Mouse (Mus musculus): Measurements from ENCODE around the gene Usp16. TPM values are rescaled to one million over a fixed set of nuclear protein-coding genes. Genes with fewer than 3 reads are reported as not detected.

The Usp16 gene
- total and polyA plus RNA-seq, 2 experiments from 2014 or later = 40.8 to 220 TPM

DNA sequence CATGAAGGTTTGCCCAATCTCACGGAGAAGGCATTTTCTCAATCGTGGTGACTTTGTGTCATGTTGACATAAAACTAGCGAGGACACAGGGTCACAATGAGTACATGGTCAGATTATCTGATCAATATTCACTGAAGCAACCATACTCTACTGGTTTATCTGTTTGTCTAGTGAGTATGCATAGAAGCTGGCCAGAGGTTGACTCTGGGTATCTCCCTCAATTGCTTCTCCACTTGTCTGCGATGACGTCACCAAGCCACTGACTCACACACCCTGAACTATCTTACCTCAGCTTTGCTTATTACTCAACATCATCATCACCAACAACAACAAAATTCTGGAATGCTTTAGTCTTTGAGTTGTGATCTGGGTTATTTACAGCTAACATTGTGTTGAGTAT, 69.7 kb downstream of the Usp16 start:
- no peak for ATAC-seq (ENCODE audit: insufficient read depth, low read depth)

DNA sequence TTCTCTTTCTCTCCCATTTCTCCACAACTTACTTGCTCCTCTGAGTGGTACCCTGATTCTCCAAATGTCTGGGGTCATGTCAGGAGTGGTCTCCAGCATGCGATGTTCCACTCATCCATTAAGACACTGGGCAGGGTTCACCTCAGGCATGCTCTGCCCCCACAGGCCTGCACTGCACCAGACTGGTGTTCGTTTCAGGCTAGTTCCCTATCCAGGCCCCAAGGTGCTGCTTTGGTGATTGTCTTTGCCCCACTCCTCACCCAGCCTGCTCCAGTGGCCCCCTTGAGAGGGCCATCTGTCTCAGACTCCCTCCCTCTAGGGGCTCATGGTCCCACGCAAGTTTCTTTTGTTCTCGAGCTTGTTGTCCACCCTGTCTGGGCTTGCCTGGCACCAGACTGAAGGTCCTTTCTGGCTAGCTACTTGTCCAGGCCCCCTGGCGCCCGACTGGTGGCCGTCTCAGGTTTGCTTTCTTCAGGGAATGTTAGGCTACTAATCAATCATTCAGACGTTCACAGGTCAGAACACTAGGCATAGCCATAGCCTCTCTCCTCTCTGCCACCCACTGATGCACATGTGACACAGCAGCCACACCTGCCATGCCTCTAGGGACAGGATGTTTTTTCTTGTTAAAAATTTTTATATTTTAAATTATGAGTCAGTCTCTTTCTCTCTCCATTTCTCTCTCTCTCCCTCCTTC, 73.2 kb downstream of the Usp16 start:
- Histone ChIP-seq H3K4me3 (ENCODE audit: low read depth, low read length) (no peak overlapping the region), H3K9me3 (replicated peaks; ENCODE audit: control insufficient read depth, low read length) (no peaks in the 10 kb centered on the region), H3K27me3 (ENCODE audit: control insufficient read depth, insufficient read depth, low read length) (no peaks in the 10 kb centered on the region), H3K36me3 (replicated peaks; ENCODE audit: control insufficient read depth, insufficient read depth, low read length) (no peaks in the 10 kb centered on the region), H3K9ac (replicated peaks; ENCODE audit: low read depth, low read length) (no peak overlapping the region), H3K27ac (ENCODE audit: low read depth) (no peak overlapping the region), H3K4me2 (ENCODE audit: low read depth, low read length) (no peak overlapping the region), H3K4me1 (ENCODE audit: control insufficient read depth, insufficient read depth) (peaks cover 7% of the 10 kb centered on the region; the same call in 1 of the 2 replicates)
- ATAC-seq (ENCODE audit: insufficient read depth, low read depth) (no peak), DNase-seq (ENCODE audit: low spot score) (no peak)
- no peak for TF ChIP-seq CTCF (IDR thresholded peaks at IDR 0.05; ENCODE audit: low read depth)
- TF ChIP-seq EP300 (IDR thresholded peaks at IDR 0.05; ENCODE audit: low read depth) = no peak
- WGBS = 66% methylated on average over 8 of the region's 8 CpGs

More for the DNA sequence above, 69.7 kb downstream of the Usp16 start:
- Histone ChIP-seq H3K4me3 (ENCODE audit: low read depth, low read length) (no peak overlapping the region), H3K9ac (replicated peaks; ENCODE audit: low read depth, low read length) (no peak overlapping the region), H3K27me3 (ENCODE audit: control insufficient read depth, insufficient read depth, low read length) (no peaks in the 10 kb centered on the region), H3K27ac (ENCODE audit: low read depth) (no peak overlapping the region), H3K36me3 (replicated peaks; ENCODE audit: control insufficient read depth, insufficient read depth, low read length) (no peaks in the 10 kb centered on the region), H3K9me3 (replicated peaks; ENCODE audit: control insufficient read depth, low read length) (no peaks in the 10 kb centered on the region), H3K4me1 (ENCODE audit: control insufficient read depth, insufficient read depth) (peaks cover 7% of the 10 kb centered on the region; the same call in 1 of the 2 replicates), H3K4me2 (ENCODE audit: low read depth, low read length) (no peak overlapping the region)
- 69% methylated on average over 5 of the region's 5 CpGs for WGBS
- no peak for TF ChIP-seq CTCF (IDR thresholded peaks at IDR 0.05; ENCODE audit: low read depth)
- no peak for TF ChIP-seq EP300 (IDR thresholded peaks at IDR 0.05; ENCODE audit: low read depth)
- no peak for DNase-seq (ENCODE audit: low spot score)

DNA sequence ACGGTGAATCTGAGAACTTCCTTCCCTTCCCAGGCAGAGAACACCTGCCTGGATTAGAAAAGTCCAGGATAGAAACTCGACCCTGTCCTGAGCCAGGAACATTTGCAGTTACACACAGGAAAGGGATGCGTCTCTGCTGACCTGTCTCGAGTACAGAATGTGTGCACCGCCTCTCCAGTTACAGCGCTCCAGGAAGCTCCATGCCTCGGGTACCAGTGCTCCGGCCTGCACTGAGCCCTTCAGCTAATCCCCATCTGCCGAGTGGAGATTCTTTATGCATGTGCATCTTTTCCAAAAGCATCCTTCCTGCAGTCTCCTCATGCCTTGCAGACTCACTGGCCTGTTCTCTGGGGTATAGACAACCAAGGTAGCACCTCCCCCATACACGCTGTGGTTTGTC, 74.3 kb downstream of the Usp16 start:
- Histone ChIP-seq H3K36me3 (replicated peaks; ENCODE audit: control insufficient read depth, insufficient read depth, low read length) (no peaks in the 10 kb centered on the region), H3K27ac (ENCODE audit: low read depth) (no peak overlapping the region), H3K27me3 (ENCODE audit: control insufficient read depth, insufficient read depth, low read length) (no peaks in the 10 kb centered on the region), H3K9ac (replicated peaks; ENCODE audit: low read depth, low read length) (no peak overlapping the region), H3K4me1 (ENCODE audit: control insufficient read depth, insufficient read depth) (peaks cover 5% of the 10 kb centered on the region; the same call in 1 of the 2 replicates), H3K9me3 (replicated peaks; ENCODE audit: control insufficient read depth, low read length) (no peaks in the 10 kb centered on the region), H3K4me3 (ENCODE audit: low read depth, low read length) (no peak overlapping the region), H3K4me2 (ENCODE audit: low read depth, low read length) (no peak overlapping the region)
- WGBS = 56% methylated on average over 10 of the region's 10 CpGs
- TF ChIP-seq EP300 (IDR thresholded peaks at IDR 0.05; ENCODE audit: low read depth) (no peak), CTCF (IDR thresholded peaks at IDR 0.05; ENCODE audit: low read depth) (no peak)
- DNase-seq (ENCODE audit: low spot score) (no peak), ATAC-seq (ENCODE audit: insufficient read depth, low read depth) (no peak)

Other genes with a start within 250 kb of the Usp16 start
- gene N6amt1, start 100.5 kb upstream of the Usp16 start, total RNA-seq (2014; rRNA removed; ENCODE audit: low replicate concordance) = 13.9 and 20.9 TPM in 2 replicates
- gene N6amt1, start 100.5 kb upstream of the Usp16 start, polyA plus RNA-seq (2015; fragmentation: Nextera tagmentation; extraction: Ambion mirVana) = 33.9 and 40.4 TPM in 2 replicates
- 10.5 and 12.9 TPM in 2 replicates for gene Ltn1, start 22.1 kb upstream of the Usp16 start, total RNA-seq (2014; rRNA removed; ENCODE audit: low replicate concordance)
- 10.8 and 11.2 TPM in 2 replicates for gene Ltn1, start 22.1 kb upstream of the Usp16 start, polyA plus RNA-seq (2015; fragmentation: Nextera tagmentation; extraction: Ambion mirVana)
- gene Rwdd2b, start 14.1 kb upstream of the Usp16 start, total RNA-seq (2014; rRNA removed; ENCODE audit: low replicate concordance) = 4.0 and 6.0 TPM in 2 replicates
- gene Rwdd2b, start 14.1 kb upstream of the Usp16 start, polyA plus RNA-seq (2015; fragmentation: Nextera tagmentation; extraction: Ambion mirVana) = 9.1 and 10.3 TPM in 2 replicates
- gene Cct8, start 41.2 kb downstream of the Usp16 start, total RNA-seq (2014; rRNA removed; ENCODE audit: low replicate concordance) = 89.7 and 126 TPM in 2 replicates
- gene Cct8, start 41.2 kb downstream of the Usp16 start, polyA plus RNA-seq (2015; fragmentation: Nextera tagmentation; extraction: Ambion mirVana) = 202 and 213 TPM in 2 replicates
- 0.43 and 3.6 TPM in 2 replicates for gene Map3k7cl, start 98.6 kb downstream of the Usp16 start, total RNA-seq (2014; rRNA removed; ENCODE audit: low replicate concordance)
- 0.73 and 1.0 TPM in 2 replicates for gene Map3k7cl, start 98.6 kb downstream of the Usp16 start, polyA plus RNA-seq (2015; fragmentation: Nextera tagmentation; extraction: Ambion mirVana)
- gene Bach1, start 244.2 kb downstream of the Usp16 start, total RNA-seq (2014; rRNA removed; ENCODE audit: low replicate concordance) = 19.2 and 27.0 TPM in 2 replicates
- 5.1 and 5.4 TPM in 2 replicates for gene Bach1, start 244.2 kb downstream of the Usp16 start, polyA plus RNA-seq (2015; fragmentation: Nextera tagmentation; extraction: Ambion mirVana)

All from heart, postnatal 0 days (tissue).